Mouse (Mus musculus): ENCODE results near the gene Klf7. TPM values are rescaled to one million over a fixed set of nuclear protein-coding genes. Genes with fewer than 3 reads are reported as not detected.

The Klf7 gene
- total RNA-seq, 1 experiment, result 10.8 TPM

- Histone ChIP-seq H3K4me3 (ENCODE audit: insufficient read depth in 1 of 2, low read depth in 1 of 2, low read length in 2 of 2, poor library complexity in 1 of 2, severe bottlenecking in 1 of 2) (no peak overlapping the region), H3K4me1 (ENCODE audit: control insufficient read depth in 2 of 2, insufficient read depth in 2 of 2, low read length in 2 of 2, poor library complexity in 1 of 2) (no peaks in the 10 kb centered on the region; a peak in 1 of 4 replicates), H3K36me3 (ENCODE audit: control insufficient read depth, insufficient read depth, low read length, poor library complexity, severe bottlenecking) (no peaks in the 10 kb centered on the region), H3K9ac (ENCODE audit: insufficient read depth, low read depth, low read length, poor library complexity, severe bottlenecking) (no peak overlapping the region), H3K9me3 (ENCODE audit: control insufficient read depth, insufficient read depth, low read depth, low read length) (no peaks in the 10 kb centered on the region), H3K27ac (ENCODE audit: insufficient read depth, low read depth, low read length, poor library complexity, severe bottlenecking) (no peak overlapping the region)
- no peak for TF ChIP-seq ZNF384 (IDR thresholded peaks at IDR 0.05; ENCODE audit: low read depth, low read length)
- TF ChIP-seq MAFK (IDR thresholded peaks at IDR 0.05; ENCODE audit: insufficient read depth, low read depth, low read length), result no peak
- no peak for TF ChIP-seq CHD2 (IDR thresholded peaks at IDR 0.05; ENCODE audit: low read depth, low read length)
- TF ChIP-seq ZC3H11A (IDR thresholded peaks at IDR 0.05; ENCODE audit: borderline replicate concordance, low read depth, low read length), result no peak
- TF ChIP-seq HCFC1 (IDR thresholded peaks at IDR 0.05; ENCODE audit: borderline replicate concordance, insufficient read depth, low read length), result no peak
- in situ Hi-C loops (cut with MboI; ENCODE audit: low sequenced_read_pairs in 2 of 2, unreplicated experiment in 2 of 2), result no loop called here
- no peak for DNase-seq (ENCODE audit: low read depth, low spot score)
Observed at GRCm38 (mm10) chr1:64020672-64021635, 101.1 kb downstream of the Klf7 start.

GRCm38 (mm10) chr1:64019127-64019635 lies 102.9 kb downstream of the Klf7 start:
- in situ Hi-C loops (cut with MboI; ENCODE audit: low sequenced_read_pairs in 2 of 2, unreplicated experiment in 2 of 2), result no loop called here
- Histone ChIP-seq H3K36me3 (ENCODE audit: control insufficient read depth, insufficient read depth, low read length, poor library complexity, severe bottlenecking) (no peaks in the 10 kb centered on the region), H3K27ac (ENCODE audit: insufficient read depth, low read depth, low read length, poor library complexity, severe bottlenecking) (no peak overlapping the region), H3K4me3 (ENCODE audit: insufficient read depth in 1 of 2, low read depth in 1 of 2, low read length in 2 of 2, poor library complexity in 1 of 2, severe bottlenecking in 1 of 2) (no peak overlapping the region), H3K9ac (ENCODE audit: insufficient read depth, low read depth, low read length, poor library complexity, severe bottlenecking) (no peak overlapping the region), H3K9me3 (ENCODE audit: control insufficient read depth, insufficient read depth, low read depth, low read length) (no peaks in the 10 kb centered on the region), H3K4me1 (ENCODE audit: control insufficient read depth in 2 of 2, insufficient read depth in 2 of 2, low read length in 2 of 2, poor library complexity in 1 of 2) (no peaks in the 10 kb centered on the region; a peak in 1 of 4 replicates)
- TF ChIP-seq ZC3H11A (IDR thresholded peaks at IDR 0.05; ENCODE audit: borderline replicate concordance, low read depth, low read length) (no peak), ZNF384 (IDR thresholded peaks at IDR 0.05; ENCODE audit: low read depth, low read length) (no peak)
- DNase-seq (ENCODE audit: low read depth, low spot score), result no peak

- Histone ChIP-seq H3K36me3 (ENCODE audit: control insufficient read depth, insufficient read depth, low read length, poor library complexity, severe bottlenecking) (no peaks in the 10 kb centered on the region), H3K4me1 (ENCODE audit: control insufficient read depth in 2 of 2, insufficient read depth in 2 of 2, low read length in 2 of 2, poor library complexity in 1 of 2) (no peaks in the 10 kb centered on the region; a peak in 1 of 4 replicates), H3K4me3 (ENCODE audit: insufficient read depth in 1 of 2, low read depth in 1 of 2, low read length in 2 of 2, poor library complexity in 1 of 2, severe bottlenecking in 1 of 2) (no peak overlapping the region), H3K9me3 (ENCODE audit: control insufficient read depth, insufficient read depth, low read depth, low read length) (no peaks in the 10 kb centered on the region), H3K9ac (ENCODE audit: insufficient read depth, low read depth, low read length, poor library complexity, severe bottlenecking) (no peak overlapping the region), H3K27ac (ENCODE audit: insufficient read depth, low read depth, low read length, poor library complexity, severe bottlenecking) (no peak overlapping the region)
- TF ChIP-seq HCFC1 (IDR thresholded peaks at IDR 0.05; ENCODE audit: borderline replicate concordance, insufficient read depth, low read length) (no peak), MAFK (IDR thresholded peaks at IDR 0.05; ENCODE audit: insufficient read depth, low read depth, low read length) (no peak), ZC3H11A (IDR thresholded peaks at IDR 0.05; ENCODE audit: borderline replicate concordance, low read depth, low read length) (no peak), ZNF384 (IDR thresholded peaks at IDR 0.05; ENCODE audit: low read depth, low read length) (no peak), CHD2 (IDR thresholded peaks at IDR 0.05; ENCODE audit: low read depth, low read length) (no peak)
- DNase-seq (ENCODE audit: low read depth, low spot score), result no peak
- in situ Hi-C loops (cut with MboI; ENCODE audit: low sequenced_read_pairs in 2 of 2, unreplicated experiment in 2 of 2), result no loop called here
Observed at GRCm38 (mm10) chr1:64018466-64019077, 103.5 kb downstream of the Klf7 start.

GRCm38 (mm10) chr1:64014091-64014490 lies 108.0 kb downstream of the Klf7 start:
- in situ Hi-C loops (cut with MboI; ENCODE audit: low sequenced_read_pairs in 2 of 2, unreplicated experiment in 2 of 2), result no loop called here
- TF ChIP-seq ZNF384 (IDR thresholded peaks at IDR 0.05; ENCODE audit: low read depth, low read length) (no peak), ZC3H11A (IDR thresholded peaks at IDR 0.05; ENCODE audit: borderline replicate concordance, low read depth, low read length) (no peak), CHD2 (IDR thresholded peaks at IDR 0.05; ENCODE audit: low read depth, low read length) (no peak), HCFC1 (IDR thresholded peaks at IDR 0.05; ENCODE audit: borderline replicate concordance, insufficient read depth, low read length) (no peak), MAFK (IDR thresholded peaks at IDR 0.05; ENCODE audit: insufficient read depth, low read depth, low read length) (no peak)
- Histone ChIP-seq H3K4me1 (ENCODE audit: control insufficient read depth in 2 of 2, insufficient read depth in 2 of 2, low read length in 2 of 2, poor library complexity in 1 of 2) (peaks cover 0 to 4% of the 10 kb centered on the region in 2 experiments; a peak in 1 of 4 replicates), H3K4me3 (ENCODE audit: insufficient read depth in 1 of 2, low read depth in 1 of 2, low read length in 2 of 2, poor library complexity in 1 of 2, severe bottlenecking in 1 of 2) (no peak overlapping the region), H3K9ac (ENCODE audit: insufficient read depth, low read depth, low read length, poor library complexity, severe bottlenecking) (no peak overlapping the region), H3K9me3 (ENCODE audit: control insufficient read depth, insufficient read depth, low read depth, low read length) (no peaks in the 10 kb centered on the region), H3K27ac (ENCODE audit: insufficient read depth, low read depth, low read length, poor library complexity, severe bottlenecking) (no peak overlapping the region), H3K36me3 (ENCODE audit: control insufficient read depth, insufficient read depth, low read length, poor library complexity, severe bottlenecking) (no peaks in the 10 kb centered on the region)
- DNase-seq (ENCODE audit: low read depth, low spot score), result no peak

Data from ES-E14 (cell line).